Mouse (Mus musculus): Measurements from ENCODE around the gene Nos1. TPM values are rescaled to one million over a fixed set of nuclear protein-coding genes. Genes with fewer than 3 reads are reported as not detected.

Gene Nos1
- polyA plus RNA-seq, 1 experiment from 2014 or later = 1.3 TPM

- H3K4me2 ChIP-seq (replicated peaks) = no peak overlapping the region
- H3K4me1 ChIP-seq (replicated peaks) = peaks cover 28% of the 10 kb centered on the region
- no peak for ATAC-seq
- no peaks in the 10 kb centered on the region for H3K9me3 ChIP-seq
- no peaks in the 10 kb centered on the region; the same call in 1 of the 2 replicates for H3K27me3 ChIP-seq
- no peaks in the 10 kb centered on the region for H3K36me3 ChIP-seq
- no peak overlapping the region for H3K4me3 ChIP-seq (replicated peaks)
- no peak overlapping the region; the same call in 1 of the 2 replicates for H3K9ac ChIP-seq (replicated peaks)
- 31% methylated on average over 7 of the region's 7 CpGs for WGBS
- no peak overlapping the region for H3K27ac ChIP-seq
Measured at GRCm38 (mm10) chr5:117903534-117903933, 122.7 kb downstream of the Nos1 start.

GRCm38 (mm10) chr5:117905728-117906127 is 124.9 kb downstream of the Nos1 start:
- H3K4me1 ChIP-seq (replicated peaks) = peaks cover 20% of the 10 kb centered on the region
- H3K9me3 ChIP-seq = no peaks in the 10 kb centered on the region
- no peak overlapping the region for H3K4me3 ChIP-seq (replicated peaks)
- WGBS = 94% methylated on average over 4 of the region's 4 CpGs
- no peak for ATAC-seq
- H3K27me3 ChIP-seq = 0 out of 2 replicates have a peak, but pooled peaks cover 3% of the 10 kb centered on the region
- H3K36me3 ChIP-seq = no peaks in the 10 kb centered on the region
- no peak overlapping the region for H3K4me2 ChIP-seq (replicated peaks)
- no peak overlapping the region for H3K9ac ChIP-seq (replicated peaks)
- H3K27ac ChIP-seq = no peak overlapping the region

GRCm38 (mm10) chr5:117909524-117909923 is 128.7 kb downstream of the Nos1 start:
- Histone ChIP-seq H3K27me3 (0 out of 2 replicates have a peak, but pooled peaks cover 3% of the 10 kb centered on the region), H3K9me3 (no peaks in the 10 kb centered on the region), H3K4me2 (replicated peaks) (no peak overlapping the region), H3K36me3 (no peaks in the 10 kb centered on the region), H3K9ac (replicated peaks) (no peak overlapping the region), H3K27ac (no peak overlapping the region), H3K4me3 (replicated peaks) (no peak overlapping the region), H3K4me1 (replicated peaks) (0 out of 2 replicates have a peak, but pooled peaks cover 4% of the 10 kb centered on the region)
- 76% methylated on average over 4 of the region's 4 CpGs for WGBS
- ATAC-seq = no peak

- H3K9me3 ChIP-seq = no peaks in the 10 kb centered on the region
- H3K36me3 ChIP-seq = no peaks in the 10 kb centered on the region
- no peak for ATAC-seq
- no peak overlapping the region for H3K4me3 ChIP-seq (replicated peaks)
- H3K27me3 ChIP-seq = no peaks in the 10 kb centered on the region
- WGBS = 90% methylated on average over 5 of the region's 5 CpGs
- H3K4me1 ChIP-seq (replicated peaks) = no peaks in the 10 kb centered on the region
- no peak overlapping the region for H3K9ac ChIP-seq (replicated peaks)
- no peak overlapping the region for H3K4me2 ChIP-seq (replicated peaks)
- H3K27ac ChIP-seq = no peak overlapping the region
Measured at GRCm38 (mm10) chr5:117916349-117916748, 135.5 kb downstream of the Nos1 start.

GRCm38 (mm10) chr5:117916906-117917305 is 136.1 kb downstream of the Nos1 start:
- no peaks in the 10 kb centered on the region for H3K27me3 ChIP-seq
- 64% methylated on average over 3 of the region's 3 CpGs for WGBS
- H3K27ac ChIP-seq = no peak overlapping the region
- H3K9ac ChIP-seq (replicated peaks) = no peak overlapping the region
- ATAC-seq = no peak
- no peaks in the 10 kb centered on the region for H3K4me1 ChIP-seq (replicated peaks)
- no peak overlapping the region for H3K4me3 ChIP-seq (replicated peaks)
- no peaks in the 10 kb centered on the region for H3K9me3 ChIP-seq
- H3K4me2 ChIP-seq (replicated peaks) = no peak overlapping the region
- H3K36me3 ChIP-seq = no peaks in the 10 kb centered on the region

- no peak overlapping the region for H3K9ac ChIP-seq (replicated peaks)
- H3K9me3 ChIP-seq = no peaks in the 10 kb centered on the region
- H3K36me3 ChIP-seq = no peaks in the 10 kb centered on the region
- ATAC-seq = no peak
- H3K27me3 ChIP-seq = no peaks in the 10 kb centered on the region
- H3K27ac ChIP-seq = no peak overlapping the region
- H3K4me2 ChIP-seq (replicated peaks) = no peak overlapping the region
- no peak overlapping the region for H3K4me3 ChIP-seq (replicated peaks)
- 90% methylated on average over 12 of the region's 12 CpGs for WGBS
- no peaks in the 10 kb centered on the region for H3K4me1 ChIP-seq (replicated peaks)
Measured at GRCm38 (mm10) chr5:117921786-117922528, 141.1 kb downstream of the Nos1 start.

- no peaks in the 10 kb centered on the region for H3K9me3 ChIP-seq
- 37% methylated on average over 6 of the region's 6 CpGs for WGBS
- H3K36me3 ChIP-seq = no peaks in the 10 kb centered on the region
- no peak overlapping the region for H3K4me2 ChIP-seq (replicated peaks)
- H3K4me3 ChIP-seq (replicated peaks) = no peak overlapping the region
- H3K4me1 ChIP-seq (replicated peaks) = no peaks in the 10 kb centered on the region
- no peak overlapping the region for H3K27ac ChIP-seq
- H3K27me3 ChIP-seq = no peaks in the 10 kb centered on the region
- H3K9ac ChIP-seq (replicated peaks) = no peak overlapping the region
- no peak for ATAC-seq
Measured at GRCm38 (mm10) chr5:117923688-117924087, 142.9 kb downstream of the Nos1 start.

- Histone ChIP-seq H3K4me2 (replicated peaks) (no peak overlapping the region), H3K27me3 (0 out of 2 replicates have a peak, but pooled peaks cover 4% of the 10 kb centered on the region), H3K4me1 (replicated peaks) (no peaks in the 10 kb centered on the region), H3K9me3 (no peaks in the 10 kb centered on the region), H3K36me3 (no peaks in the 10 kb centered on the region), H3K27ac (no peak overlapping the region), H3K9ac (replicated peaks) (no peak overlapping the region), H3K4me3 (replicated peaks) (no peak overlapping the region)
- WGBS = 94% methylated on average over 2 of the region's 2 CpGs
- ATAC-seq = no peak
Measured at GRCm38 (mm10) chr5:117928553-117928952, 147.7 kb downstream of the Nos1 start.

- no peak for ATAC-seq
- no peak overlapping the region for H3K27ac ChIP-seq
- 94% methylated on average over 2 of the region's 2 CpGs for WGBS
Measured at GRCm38 (mm10) chr5:117932222-117932621, 151.4 kb downstream of the Nos1 start.

GRCm38 (mm10) chr5:117932862-117933261 is 152.0 kb downstream of the Nos1 start:
- H3K4me3 ChIP-seq (replicated peaks) = no peak overlapping the region
- peaks cover 9% of the 10 kb centered on the region; the same call in 1 of the 2 replicates for H3K27me3 ChIP-seq
- H3K9me3 ChIP-seq = no peaks in the 10 kb centered on the region
- no peak overlapping the region for H3K27ac ChIP-seq
- 0% methylated on average over 7 of the region's 9 CpGs for WGBS
- no peaks in the 10 kb centered on the region for H3K36me3 ChIP-seq
- ATAC-seq = 0 out of 2 replicates have a peak, but pooled peaks have one; percentile 48
- H3K4me2 ChIP-seq (replicated peaks) = no peak overlapping the region
- no peaks in the 10 kb centered on the region for H3K4me1 ChIP-seq (replicated peaks)
- H3K9ac ChIP-seq (replicated peaks) = no peak overlapping the region

More at GRCm38 (mm10) chr5:117932222-117932621, 151.4 kb downstream of the Nos1 start:
- Histone ChIP-seq H3K4me3 (replicated peaks) (no peak overlapping the region), H3K36me3 (no peaks in the 10 kb centered on the region), H3K4me2 (replicated peaks) (no peak overlapping the region), H3K9me3 (no peaks in the 10 kb centered on the region), H3K9ac (replicated peaks) (no peak overlapping the region), H3K4me1 (replicated peaks) (no peaks in the 10 kb centered on the region), H3K27me3 (peaks cover 8% of the 10 kb centered on the region; the same call in 1 of the 2 replicates)

GRCm38 (mm10) chr5:117936346-117936745 is 155.5 kb downstream of the Nos1 start:
- no peak overlapping the region for H3K4me3 ChIP-seq (replicated peaks)

GRCm38 (mm10) chr5:117937186-117937585 is 156.4 kb downstream of the Nos1 start:
- no peak for ATAC-seq
- 91% methylated on average over 3 of the region's 3 CpGs for WGBS

More at GRCm38 (mm10) chr5:117936346-117936745, 155.5 kb downstream of the Nos1 start:
- Histone ChIP-seq H3K4me2 (replicated peaks) (no peak overlapping the region), H3K27me3 (peaks cover 5% of the 10 kb centered on the region; the same call in 1 of the 2 replicates), H3K36me3 (no peaks in the 10 kb centered on the region), H3K4me1 (replicated peaks) (0 out of 2 replicates have a peak, but pooled peaks cover 4% of the 10 kb centered on the region), H3K27ac (no peak overlapping the region), H3K9ac (replicated peaks) (no peak overlapping the region), H3K9me3 (no peaks in the 10 kb centered on the region)
- 77% methylated on average over 16 of the region's 16 CpGs for WGBS
- ATAC-seq = no peak

More at GRCm38 (mm10) chr5:117937186-117937585, 156.4 kb downstream of the Nos1 start:
- peaks cover 5% of the 10 kb centered on the region; the same call in 1 of the 2 replicates for H3K27me3 ChIP-seq
- no peak overlapping the region for H3K9ac ChIP-seq (replicated peaks)
- H3K27ac ChIP-seq = no peak overlapping the region
- 0 out of 2 replicates have a peak, but pooled peaks cover 4% of the 10 kb centered on the region for H3K4me1 ChIP-seq (replicated peaks)
- H3K9me3 ChIP-seq = no peaks in the 10 kb centered on the region
- no peaks in the 10 kb centered on the region for H3K36me3 ChIP-seq
- no peak overlapping the region for H3K4me2 ChIP-seq (replicated peaks)
- H3K4me3 ChIP-seq (replicated peaks) = no peak overlapping the region

All from midbrain, embryonic 13.5 days (tissue).